Mouse (Mus musculus) brain, embryonic 14.5 days (tissue): ENCODE data around the gene Cyb5d1.

Experiments
- CTCF ChIP-seq: fragments of 200-500 bp; IDR thresholded peaks from 2 replicates; pipeline ENCODE4 v1.5.1; 2012; ENCODE audit warnings: inconsistent platforms, mild to moderate bottlenecking, moderate library complexity, borderline replicate concordance; ENCODE audit not compliant: insufficient read depth, insufficient read length; ENCODE audit errors: extremely low read depth
- POLR2A ChIP-seq: fragments of 200-500 bp; IDR thresholded peaks from 2 replicates; pipeline ENCODE4 v1.6.1; 2012; ENCODE audit warnings: mild to moderate bottlenecking, inconsistent platforms, borderline replicate concordance; ENCODE audit not compliant: poor library complexity, insufficient read depth, insufficient read length, severe bottlenecking; ENCODE audit errors: extremely low read depth

DNA sequence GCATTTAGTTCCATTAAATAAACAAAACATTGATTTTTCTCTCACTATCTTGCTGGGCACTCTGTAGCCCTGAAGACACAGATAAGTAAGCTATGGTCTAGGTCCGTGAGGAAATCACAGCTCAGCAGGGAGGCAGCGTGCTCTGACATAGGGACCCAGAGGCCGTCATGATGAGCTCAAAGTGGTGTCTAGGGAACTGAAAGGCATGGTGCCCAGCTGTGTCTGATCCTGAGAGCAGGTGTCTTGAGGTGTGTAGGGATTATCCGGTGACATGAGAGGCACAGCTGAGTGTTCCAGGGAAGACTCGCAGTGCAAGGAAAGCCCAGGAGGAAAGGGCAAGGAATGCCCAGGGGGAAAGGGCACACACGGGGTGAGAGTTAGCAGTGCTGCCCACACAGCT is 37.8 kb upstream of the Cyb5d1 start:
- TF ChIP-seq POLR2A (no peak), CTCF (no peak)
